Mouse (Mus musculus) forebrain, postnatal 0 days (tissue): ENCODE data around the gene Cptp. TPM values are rescaled to one million over a fixed set of nuclear protein-coding genes. Genes with fewer than 3 reads are reported as not detected.
A peak's percentile ranks its signal among the peaks of the same experiment; 100 is the strongest.

ENCODE experiments used
- ATAC-seq: fragments of 200-750 bp; cut with Nextera tagmentation; 2 replicates; pipeline ENCODE4 v1.8.0; 2017; ENCODE audit warnings: mild to moderate bottlenecking, moderate library complexity
- DNase-seq: peaks from one replicate; pipeline ENCODE4 v3.0.0-alpha.2; 2015
- H3K27ac ChIP-seq: fragments of 300-500 bp; sonication (generic); 2 replicates; pipeline ENCODE4 v1.5.1; 2014; ENCODE audit warnings: low read depth, mild to moderate bottlenecking, antibody characterized with exemption, low read length, moderate library complexity, mixed read lengths
- H3K27me3 ChIP-seq: fragments of 300-500 bp; sonication (generic); 2 replicates; pipeline ENCODE4 v1.6.1; 2014; ENCODE audit warnings: mild to moderate bottlenecking, low read length, mixed read lengths; ENCODE audit not compliant: insufficient read depth
- H3K36me3 ChIP-seq: fragments of 300-500 bp; sonication (generic); 2 replicates; pipeline ENCODE4 v1.6.1; 2014; ENCODE audit warnings: mild to moderate bottlenecking, moderate library complexity; ENCODE audit not compliant: insufficient read depth
- H3K4me1 ChIP-seq: fragments of 300-500 bp; sonication (generic); 2 replicates; pipeline ENCODE4 v1.6.1; 2014; ENCODE audit warnings: antibody characterized with exemption; ENCODE audit not compliant: insufficient read depth
- H3K4me2 ChIP-seq: fragments of 300-500 bp; sonication (generic); 2 replicates; pipeline ENCODE4 v1.6.1; 2014; ENCODE audit warnings: low read depth, mild to moderate bottlenecking, moderate library complexity
- H3K4me3 ChIP-seq: fragments of 300-500 bp; sonication (generic); 2 replicates; pipeline ENCODE4 v1.5.1; 2014; ENCODE audit warnings: low read depth, low read length, mixed read lengths
- H3K9ac ChIP-seq: fragments of 300-500 bp; sonication (generic); 2 replicates; pipeline ENCODE4 v1.6.1; 2014; ENCODE audit warnings: mild to moderate bottlenecking
- H3K9me3 ChIP-seq: fragments of 300-500 bp; sonication (generic); 2 replicates; pipeline ENCODE4 v1.6.1; 2016; ENCODE audit warnings: low read length
- CTCF ChIP-seq: sonication (generic); IDR thresholded peaks from 2 replicates; pipeline ENCODE4 v1.5.1; 2016; ENCODE audit warnings: antibody characterized with exemption, control low read depth, low read depth
- WGBS: fragments of 180-500 bp; shearing (Covaris S2); extraction: QIAGEN DNeasy Blood & Tissue Kit; methylation state at CpG from one replicate; pipeline ENCODE4 v1.1.7; 2014; 5-methylcytosine and 5-hydroxymethylcytosine counted together
- polyA plus RNA-seq: library from polyadenylated mRNA; unstranded; fragments of >200 nt; fragmentation: Nextera tagmentation; extraction: Ambion mirVana; gene quantifications from 2 replicates; pipeline ENCODE4 v1.2.1, GENCODE M21; 2015
- total RNA-seq: library from RNA; depleted of rRNA; stranded (reverse); fragments of >200 nt; gene quantifications from 2 replicates; pipeline ENCODE4 v1.2.3, GENCODE M21; 2014

The Cptp gene
- total and polyA plus RNA-seq, 2 experiments from 2014 or later = 19.8 to 22.8 TPM

DNA sequence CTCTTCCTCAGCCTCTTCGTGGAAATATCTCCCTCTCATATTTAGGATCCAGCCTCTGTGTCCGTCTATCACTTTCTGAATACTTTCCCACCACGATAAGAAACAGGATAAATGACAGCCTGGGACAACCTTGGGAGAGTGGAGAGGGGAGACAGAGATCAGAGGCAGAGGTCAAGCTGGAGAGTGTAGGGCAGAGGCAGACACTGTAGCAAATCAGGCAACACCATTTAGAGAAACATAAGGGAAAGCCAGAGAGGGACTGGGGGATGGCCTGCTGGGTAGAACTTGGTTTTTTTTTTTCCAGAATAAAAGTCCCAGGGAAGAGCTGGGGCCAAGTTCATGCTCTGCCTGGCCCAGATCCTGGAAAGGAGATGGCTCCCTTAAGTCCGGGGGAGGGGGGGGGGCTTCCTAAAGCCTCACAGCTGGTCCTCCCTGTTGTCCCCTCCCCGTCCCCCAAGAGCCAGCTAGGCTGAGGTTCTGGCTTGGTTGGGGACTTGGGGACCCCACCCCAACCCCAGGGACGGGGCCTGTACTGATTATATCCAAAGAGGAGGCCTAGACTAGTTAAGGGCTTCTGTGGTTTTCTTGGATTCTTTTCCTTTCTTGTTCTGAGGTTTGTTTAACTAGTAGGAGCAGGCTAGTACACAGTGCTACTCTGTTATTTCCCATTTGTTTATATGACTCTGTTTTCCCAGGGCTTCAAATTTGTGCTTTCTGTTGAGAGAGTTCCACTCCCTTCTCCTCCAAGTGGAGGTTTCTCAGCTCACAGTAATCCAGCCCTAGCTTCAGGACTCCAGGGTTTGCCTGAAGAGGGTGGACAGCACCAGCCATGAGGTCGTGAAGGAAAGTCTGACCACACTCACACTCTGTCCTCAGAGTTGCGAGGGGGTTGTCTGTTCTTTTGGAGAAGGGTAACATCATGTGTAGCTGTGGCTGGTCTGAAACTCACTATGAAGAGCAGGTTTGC, 30.8 kb downstream of the Cptp start:
- H3K9ac ChIP-seq = no peak overlapping the region
- DNase-seq (no peak), ATAC-seq (no peak)
- 0 out of 2 replicates have a peak overlapping the region, but pooled peaks have one; percentile 15 for H3K27ac ChIP-seq
- H3K4me3 ChIP-seq = no peak overlapping the region
- TF ChIP-seq CTCF = no peak
- H3K4me2 ChIP-seq = no peak overlapping the region
- no peaks in the 10 kb centered on the region for H3K9me3 ChIP-seq
- no peaks in the 10 kb centered on the region for H3K4me1 ChIP-seq
- 59% methylated on average over 8 of the region's 8 CpGs for WGBS
- H3K36me3 ChIP-seq = 0 out of 2 replicates have a peak, but pooled peaks cover 4% of the 10 kb centered on the region
- H3K27me3 ChIP-seq = no peaks in the 10 kb centered on the region

DNA sequence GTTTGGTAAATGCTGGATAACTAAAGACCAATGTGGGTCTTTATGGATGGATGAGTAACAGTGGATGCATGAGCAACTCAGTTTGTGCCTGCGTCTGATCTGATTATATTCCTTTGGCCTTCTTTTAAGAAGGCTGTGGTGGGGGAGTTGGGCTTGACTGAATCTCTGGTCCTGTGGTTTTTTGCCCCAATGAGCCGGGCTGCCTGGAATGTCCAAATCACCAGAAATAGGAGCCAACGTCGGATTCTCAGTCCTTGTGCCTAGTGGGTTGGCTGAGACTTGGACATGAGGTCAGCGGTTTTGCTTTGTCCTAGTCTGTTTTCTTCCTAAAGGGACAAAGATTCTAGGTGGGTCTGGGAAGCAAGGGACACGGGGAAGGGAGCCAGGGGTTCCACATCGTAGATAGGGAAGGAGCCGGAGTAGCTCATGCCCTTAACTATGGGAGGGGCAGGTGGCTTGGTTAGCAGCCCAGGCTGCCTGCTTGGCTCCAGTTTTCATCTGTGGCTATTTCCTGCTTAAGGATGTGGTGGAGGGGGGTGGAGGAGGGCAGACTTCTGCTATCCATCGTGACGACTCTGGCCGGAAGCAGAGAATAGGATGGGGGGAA, 31.7 kb downstream of the Cptp start:
- no peak for DNase-seq
- H3K4me3 ChIP-seq = no peak overlapping the region
- no peak overlapping the region for H3K4me2 ChIP-seq
- no peak for ATAC-seq
- 80% methylated on average over 11 of the region's 11 CpGs for WGBS
- no peaks in the 10 kb centered on the region for H3K9me3 ChIP-seq
- peaks cover 9% of the 10 kb centered on the region; the same call in 1 of the 2 replicates for H3K36me3 ChIP-seq
- TF ChIP-seq CTCF = no peak
- no peak overlapping the region for H3K27ac ChIP-seq
- 0 out of 2 replicates have a peak, but pooled peaks cover 2% of the 10 kb centered on the region for H3K4me1 ChIP-seq
- H3K27me3 ChIP-seq = no peaks in the 10 kb centered on the region
- H3K9ac ChIP-seq = no peak overlapping the region

DNA sequence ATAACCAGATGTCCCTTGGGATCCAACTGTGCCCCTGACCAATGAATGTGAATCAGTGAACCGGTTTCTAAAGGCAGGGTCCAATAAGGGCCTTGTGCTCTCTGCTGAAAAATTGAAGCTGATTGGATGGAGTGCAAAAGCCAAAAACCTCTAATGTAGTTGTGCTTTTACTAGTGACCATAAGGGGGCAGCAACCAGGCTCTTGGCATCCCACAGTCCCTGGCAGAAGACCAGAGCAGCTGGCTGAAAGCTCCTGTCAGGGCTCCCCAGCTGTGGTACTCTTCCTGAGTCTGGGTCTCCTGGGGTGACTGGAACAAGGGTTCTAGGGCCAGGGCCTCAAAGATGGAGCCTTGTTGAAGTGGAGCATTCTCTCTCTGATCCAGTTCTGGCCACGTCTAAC, 35.4 kb downstream of the Cptp start:
- Histone ChIP-seq H3K4me3 (no peak overlapping the region), H3K9ac (no peak overlapping the region), H3K4me2 (no peak overlapping the region), H3K27me3 (no peaks in the 10 kb centered on the region), H3K4me1 (0 out of 2 replicates have a peak, but pooled peaks cover 8% of the 10 kb centered on the region), H3K36me3 (peaks cover 7% of the 10 kb centered on the region; the same call in 1 of the 2 replicates), H3K27ac (peak overlapping the region; percentile 15; the same call in 1 of the 2 replicates), H3K9me3 (no peaks in the 10 kb centered on the region)
- ATAC-seq = peak; percentile 6
- peak; percentile 79 for DNase-seq
- WGBS = 35% methylated on average over 2 of the region's 2 CpGs
- TF ChIP-seq CTCF = peak; percentile 69

DNA sequence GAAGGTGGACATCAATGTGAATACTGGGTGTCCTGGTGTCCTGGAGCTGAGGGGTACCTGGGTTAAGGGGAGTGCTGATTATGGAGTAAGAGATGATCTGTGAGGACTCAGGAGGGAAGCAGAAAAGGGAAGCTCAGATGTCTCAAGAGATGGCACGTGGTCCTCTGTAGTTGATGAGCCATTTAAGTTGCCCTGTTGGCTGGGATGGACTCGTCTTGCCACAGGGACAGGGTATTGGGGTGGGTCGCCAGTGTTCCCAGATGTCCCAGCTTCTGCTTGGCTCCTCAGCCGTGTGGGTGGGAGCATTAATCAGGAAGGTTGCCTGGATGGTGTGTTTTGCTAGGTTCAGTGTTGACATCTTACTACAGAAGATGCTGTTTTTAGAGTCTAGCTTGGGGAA, 36.0 kb downstream of the Cptp start:
- Histone ChIP-seq H3K9me3 (no peaks in the 10 kb centered on the region), H3K4me2 (no peak overlapping the region), H3K4me1 (0 out of 2 replicates have a peak, but pooled peaks cover 8% of the 10 kb centered on the region), H3K4me3 (no peak overlapping the region), H3K27ac (no peak overlapping the region), H3K36me3 (peaks cover 7% of the 10 kb centered on the region; the same call in 1 of the 2 replicates), H3K27me3 (no peaks in the 10 kb centered on the region), H3K9ac (no peak overlapping the region)
- WGBS = 87% methylated on average over 4 of the region's 4 CpGs
- no peak for DNase-seq
- no peak for ATAC-seq
- no peak for TF ChIP-seq CTCF

DNA sequence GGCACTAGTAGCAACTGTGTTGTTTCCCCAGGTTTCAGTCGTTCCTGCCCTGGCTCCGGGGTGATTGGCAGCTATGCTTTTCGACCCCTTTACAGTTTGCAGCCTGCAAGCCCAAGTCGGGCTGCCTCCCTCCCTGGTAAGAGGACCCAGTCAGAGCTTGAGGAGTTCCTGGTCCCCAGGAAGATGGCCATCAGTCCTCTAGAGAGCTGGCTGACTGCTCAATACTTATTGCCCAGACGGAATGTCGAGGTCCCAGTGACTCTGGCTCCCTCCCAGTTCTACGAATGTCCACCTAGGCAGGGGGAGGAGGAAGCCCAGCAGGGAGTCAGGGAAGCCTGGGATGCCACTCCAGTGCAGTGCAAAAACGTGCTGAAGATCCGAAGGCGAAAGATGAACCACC, 36.9 kb downstream of the Cptp start:
- no peak for TF ChIP-seq CTCF
- Histone ChIP-seq H3K27ac (no peak overlapping the region), H3K27me3 (no peaks in the 10 kb centered on the region), H3K9ac (peak overlapping the region; percentile 69), H3K4me2 (peak overlapping the region; percentile 81), H3K4me3 (peak overlapping the region; percentile 71), H3K9me3 (no peaks in the 10 kb centered on the region), H3K36me3 (peaks cover 7% of the 10 kb centered on the region; the same call in 1 of the 2 replicates), H3K4me1 (0 out of 2 replicates have a peak, but pooled peaks cover 8% of the 10 kb centered on the region)
- no peak for DNase-seq
- WGBS = 55% methylated on average over 10 of the region's 10 CpGs
- no peak for ATAC-seq

DNA sequence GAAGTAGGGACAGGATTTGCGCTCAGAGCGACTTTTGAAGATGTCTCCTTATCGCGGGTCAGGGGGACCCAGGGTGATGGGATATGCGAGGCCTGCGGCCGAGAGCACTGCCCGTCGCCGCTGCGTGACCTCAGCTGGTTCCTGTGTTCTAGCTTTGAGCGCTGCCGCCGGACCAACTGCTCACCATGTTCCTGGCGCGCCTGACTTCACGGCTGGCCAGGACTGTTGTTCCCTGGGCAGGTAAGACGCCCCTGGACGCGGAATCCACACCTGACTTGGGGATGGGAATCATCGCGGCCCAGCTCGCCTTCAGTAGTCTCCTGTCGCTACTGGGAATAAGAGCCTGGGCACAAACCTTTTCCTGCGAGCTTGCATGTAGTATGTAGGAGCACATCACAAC, 37.4 kb downstream of the Cptp start:
- TF ChIP-seq CTCF = no peak
- no peaks in the 10 kb centered on the region for H3K27me3 ChIP-seq
- no peaks in the 10 kb centered on the region for H3K9me3 ChIP-seq
- H3K4me1 ChIP-seq = 0 out of 2 replicates have a peak, but pooled peaks cover 8% of the 10 kb centered on the region
- peak overlapping the region; percentile 71 for H3K4me3 ChIP-seq
- peak overlapping the region; percentile 69 for H3K9ac ChIP-seq
- WGBS = 3% methylated on average over 25 of the region's 25 CpGs
- DNase-seq = no peak
- H3K4me2 ChIP-seq = peak overlapping the region; percentile 81
- H3K36me3 ChIP-seq = peaks cover 10% of the 10 kb centered on the region
- H3K27ac ChIP-seq = peak overlapping the region; percentile 86
- ATAC-seq = no peak; the same call in 1 of the 2 replicates
